Mouse (Mus musculus) myocyte (in vitro differentiated cells): Measurements from ENCODE around the gene Rbm11. TPM values are rescaled to one million over a fixed set of nuclear protein-coding genes. Genes with fewer than 3 reads are reported as not detected.

Experiments
- H3K27me3 ChIP-seq: one replicate; pipeline ENCODE4 v1.6.1; 2011; ENCODE audit not compliant: control insufficient read depth, insufficient read depth, insufficient read length
- H3K36me3 ChIP-seq: one replicate; pipeline ENCODE4 v1.6.1; 2011; ENCODE audit not compliant: control insufficient read depth, insufficient read depth
- H3K4me2 ChIP-seq: one replicate; pipeline ENCODE4 v1.6.1; 2011; ENCODE audit warnings: low read depth, control low read depth
- H3K4me3 ChIP-seq: one replicate; pipeline ENCODE4 v1.5.1; 2011; ENCODE audit warnings: mild to moderate bottlenecking, control low read depth, moderate library complexity
- H3K79me2 ChIP-seq: one replicate; pipeline ENCODE4 v1.6.1; 2011; ENCODE audit not compliant: control insufficient read depth, insufficient read depth
- H3ac ChIP-seq: one replicate; pipeline ENCODE4 v1.6.1; 2011; ENCODE audit not compliant: control insufficient read depth, insufficient read length
- CEBPB ChIP-seq: IDR thresholded peaks from 2 replicates; pipeline ENCODE4 v1.6.1; 2011; ENCODE audit warnings: mild to moderate bottlenecking, moderate library complexity; ENCODE audit not compliant: poor library complexity, insufficient read depth, severe bottlenecking
- E2F4 ChIP-seq: IDR thresholded peaks from one replicate; pipeline ENCODE4 v1.6.1; 2011; ENCODE audit warnings: mild to moderate bottlenecking, control low read depth, moderate library complexity; ENCODE audit not compliant: insufficient read depth
- MAX ChIP-seq: IDR thresholded peaks from one replicate; pipeline ENCODE4 v1.6.1; 2011; ENCODE audit warnings: low read depth, mild to moderate bottlenecking, control low read depth
- MYOD1 ChIP-seq, 3 experiments: IDR thresholded peaks; one replicate each; pipeline ENCODE4 v1.6.1; 2011; ENCODE audit warnings: control low read depth in 2 of 3, low read depth in 2 of 3, mild to moderate bottlenecking in 2 of 3, moderate library complexity in 1 of 3; ENCODE audit not compliant: insufficient read length in 2 of 3, control insufficient read depth in 1 of 3
- MYOG ChIP-seq, 3 experiments: IDR thresholded peaks; one replicate each; pipeline ENCODE4 v1.6.1; 2011; ENCODE audit warnings: control low read depth in 2 of 3, low read depth in 2 of 3, mild to moderate bottlenecking in 2 of 3; ENCODE audit not compliant: insufficient read length in 2 of 3, control insufficient read depth in 1 of 3, insufficient read depth in 1 of 3
- POLR2A ChIP-seq: IDR thresholded peaks from one replicate; pipeline ENCODE4 v1.6.1; 2011; ENCODE audit warnings: low read depth, mild to moderate bottlenecking, control low read depth, moderate library complexity; ENCODE audit not compliant: insufficient read length
- POLR2AphosphoS2 ChIP-seq: IDR thresholded peaks from one replicate; pipeline ENCODE4 v1.6.1; 2011; ENCODE audit warnings: low read depth, control low read depth; ENCODE audit not compliant: insufficient read length
- REST ChIP-seq: IDR thresholded peaks from one replicate; pipeline ENCODE4 v1.6.1; 2011; ENCODE audit warnings: mild to moderate bottlenecking, control low read depth, moderate library complexity; ENCODE audit not compliant: insufficient read depth, insufficient read length
- SRF ChIP-seq: IDR thresholded peaks from one replicate; pipeline ENCODE4 v1.6.1; 2011; ENCODE audit warnings: low read depth; ENCODE audit not compliant: control insufficient read depth, insufficient read length
- TCF12 ChIP-seq: IDR thresholded peaks from one replicate; pipeline ENCODE4 v1.6.1; 2011; ENCODE audit warnings: mild to moderate bottlenecking, control low read depth; ENCODE audit not compliant: poor library complexity, insufficient read depth, severe bottlenecking
- TCF3 ChIP-seq: IDR thresholded peaks from one replicate; pipeline ENCODE4 v1.6.1; 2011; ENCODE audit warnings: low read depth, control low read depth; ENCODE audit not compliant: insufficient read length
- USF1 ChIP-seq: IDR thresholded peaks from one replicate; pipeline ENCODE4 v1.6.1; 2011; ENCODE audit warnings: low read depth, mild to moderate bottlenecking, control low read depth, moderate library complexity
- polyA plus RNA-seq: library from polyadenylated mRNA; unstranded; fragments of >200 nt; fragmentation: generic; extraction: Trizol; gene quantifications from one replicate; pipeline ENCODE4 v1.2.1, GENCODE M21; 2012; ENCODE audit warnings: missing spikeins

Rbm11 gene
- 0.12 TPM for polyA plus RNA-seq

DNA sequence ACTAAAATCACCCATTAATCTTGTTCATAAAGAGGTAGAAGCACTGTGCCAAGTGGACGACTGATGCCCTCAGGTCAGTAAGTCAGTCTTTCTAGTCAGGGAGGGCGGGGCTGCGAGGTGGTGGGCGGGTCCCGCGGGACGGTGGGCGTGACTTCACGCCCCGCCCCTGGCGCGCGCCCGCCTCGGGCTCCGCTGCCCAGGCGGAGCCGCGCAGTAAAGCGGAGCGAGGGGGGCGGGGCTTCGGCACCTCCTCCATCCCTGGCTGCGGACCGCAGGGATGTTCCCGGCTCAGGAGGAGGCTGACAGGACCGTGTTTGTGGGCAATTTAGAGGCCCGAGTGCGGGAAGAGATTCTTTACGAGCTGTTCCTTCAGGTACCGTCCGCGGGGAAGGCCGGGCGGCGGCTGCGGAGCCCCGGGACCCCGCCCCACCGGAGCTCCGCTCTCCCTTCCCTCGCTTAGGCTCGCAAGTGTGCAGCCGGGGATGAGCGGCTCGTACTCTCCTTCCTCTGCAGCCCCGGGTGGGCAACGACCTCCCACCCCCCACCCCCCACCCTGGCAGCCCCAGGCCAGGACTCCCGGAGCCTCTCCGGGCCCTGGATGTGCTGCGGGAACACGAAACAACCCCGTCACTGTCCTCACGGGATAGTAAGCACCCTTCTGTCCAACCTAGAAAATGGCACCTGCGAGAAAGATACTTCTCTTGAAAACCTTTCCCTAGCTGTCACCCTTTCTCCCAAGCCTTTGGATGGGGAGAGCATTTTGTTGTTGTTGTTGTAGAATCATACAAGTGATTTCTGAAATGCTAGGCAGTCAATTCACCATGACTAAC is at the start of gene Rbm11:
Gene Rbm11 (plus strand): TSS at position 174 of the 830 bp plus-strand sequence.
- Histone ChIP-seq H3K27me3 (no peaks in the 10 kb centered on the region), H3ac (peak within 1 kb of the TSS; percentile 24), H3K79me2 (no peaks in the 10 kb centered on the region), H3K4me2 (peak within 1 kb of the TSS; percentile 96), H3K4me3 (peak within 1 kb of the TSS; percentile 28), H3K36me3 (no peaks in the 10 kb centered on the region)
- no peak for TF ChIP-seq REST
- no peak for TF ChIP-seq E2F4
- no peak for TF ChIP-seq SRF
- no peak for TF ChIP-seq MYOD1 (IDR thresholded peaks at IDR 0.05; ENCODE audit: control insufficient read depth in 1 of 3, insufficient read length in 2 of 3, low read depth in 2 of 3)
- no peak for TF ChIP-seq TCF12
- no peak for TF ChIP-seq TCF3
- no peak for TF ChIP-seq USF1
- no peak for TF ChIP-seq POLR2AphosphoS2
- no peak for TF ChIP-seq POLR2A
- TF ChIP-seq CEBPB = no peak
- TF ChIP-seq MYOG (IDR thresholded peaks at IDR 0.05; ENCODE audit: control insufficient read depth in 1 of 3, insufficient read depth in 1 of 3, insufficient read length in 2 of 3, low read depth in 2 of 3) = no peak

DNA sequence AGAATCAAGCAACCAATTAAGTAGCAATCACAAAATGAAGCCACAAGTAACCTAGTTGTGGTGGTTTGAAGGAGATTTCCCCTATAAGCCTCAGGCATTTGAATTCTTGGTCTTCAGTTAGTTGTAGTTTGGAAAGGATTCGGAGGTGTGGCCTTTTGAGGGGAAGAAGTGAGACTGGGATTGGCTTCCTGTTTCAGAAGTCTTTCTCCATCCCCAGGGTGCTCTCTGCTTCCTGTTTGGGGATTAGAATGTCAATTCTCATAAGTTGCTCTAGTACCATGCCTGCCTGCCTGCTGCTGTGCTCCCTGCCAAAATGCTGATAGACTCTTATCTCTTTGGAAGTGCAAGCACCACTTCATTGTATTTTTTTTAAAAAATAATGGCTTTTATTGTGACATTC is 47.3 kb upstream of the Rbm11 start:
- no peak overlapping the region for H3ac ChIP-seq
- H3K4me3 ChIP-seq = no peak overlapping the region
- TF ChIP-seq MYOG (IDR thresholded peaks at IDR 0.05; ENCODE audit: control insufficient read depth in 1 of 3, insufficient read depth in 1 of 3, insufficient read length in 2 of 3, low read depth in 2 of 3) = no peak
- TF ChIP-seq REST = no peak
- TF ChIP-seq SRF = no peak
- no peak for TF ChIP-seq MYOD1 (IDR thresholded peaks at IDR 0.05; ENCODE audit: control insufficient read depth in 1 of 3, insufficient read length in 2 of 3, low read depth in 2 of 3)
- TF ChIP-seq POLR2AphosphoS2 = no peak
- TF ChIP-seq TCF3 = no peak
- TF ChIP-seq E2F4 = no peak
- TF ChIP-seq CEBPB = no peak
- no peak overlapping the region for H3K4me2 ChIP-seq
- no peaks in the 10 kb centered on the region for H3K36me3 ChIP-seq
- H3K79me2 ChIP-seq = no peaks in the 10 kb centered on the region
- H3K27me3 ChIP-seq = no peaks in the 10 kb centered on the region

DNA sequence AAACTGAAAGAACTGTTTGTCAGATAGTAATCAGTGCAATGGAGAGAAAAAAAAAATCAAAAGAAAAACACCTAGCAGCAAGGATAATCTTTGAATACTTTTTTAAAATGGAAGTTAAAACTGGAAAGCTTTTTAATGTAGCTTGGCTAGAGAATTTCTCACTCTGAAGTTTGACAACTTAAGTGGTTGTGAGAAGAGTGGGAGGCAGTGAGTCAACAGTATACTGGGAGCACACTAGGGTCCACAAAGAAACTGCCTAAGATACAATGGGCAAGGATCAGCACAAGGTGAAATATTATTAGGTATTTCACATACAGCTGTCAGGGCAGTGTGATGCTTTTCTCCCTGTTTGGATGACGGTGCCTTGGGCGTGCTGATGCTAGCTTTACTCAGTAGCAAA is 29.7 kb upstream of the Rbm11 start:
- no peaks in the 10 kb centered on the region for H3K79me2 ChIP-seq
- H3K4me2 ChIP-seq = no peak overlapping the region
- no peak overlapping the region for H3ac ChIP-seq
- H3K4me3 ChIP-seq = no peak overlapping the region
- no peaks in the 10 kb centered on the region for H3K27me3 ChIP-seq
- TF ChIP-seq TCF12 (no peak), POLR2AphosphoS2 (no peak), REST (no peak), MAX (no peak), POLR2A (no peak), TCF3 (no peak), MYOD1 (IDR thresholded peaks at IDR 0.05; ENCODE audit: control insufficient read depth in 1 of 3, insufficient read length in 2 of 3, low read depth in 2 of 3) (no peak), USF1 (no peak)
- H3K36me3 ChIP-seq = no peaks in the 10 kb centered on the region

DNA sequence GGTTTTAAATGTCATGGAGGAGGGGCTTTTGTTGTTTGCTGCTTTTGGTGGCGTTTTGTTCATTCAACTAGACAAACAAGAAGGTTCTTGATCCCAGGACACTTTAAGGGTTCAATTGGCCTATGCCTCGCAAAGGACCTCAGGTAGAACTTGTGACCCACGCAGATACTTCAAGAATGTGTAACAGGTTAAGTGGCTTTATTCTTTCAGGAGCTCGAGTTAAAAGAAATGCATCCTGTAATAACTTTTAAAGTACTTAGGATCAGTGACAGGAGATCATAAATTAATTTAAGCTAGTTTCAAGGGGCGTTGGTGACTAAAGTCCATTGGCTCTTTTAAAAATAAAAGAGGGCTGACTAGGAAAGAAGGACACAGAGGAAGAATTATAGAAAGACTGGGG is 10.4 kb upstream of the Rbm11 start:
- H3K36me3 ChIP-seq = no peaks in the 10 kb centered on the region
- TF ChIP-seq TCF3 = no peak
- TF ChIP-seq TCF12 = no peak
- TF ChIP-seq REST = no peak
- no peak for TF ChIP-seq POLR2A
- TF ChIP-seq SRF = no peak
- TF ChIP-seq POLR2AphosphoS2 = no peak
- TF ChIP-seq MYOG (IDR thresholded peaks at IDR 0.05; ENCODE audit: control insufficient read depth in 1 of 3, insufficient read depth in 1 of 3, insufficient read length in 2 of 3, low read depth in 2 of 3) = no peak
- no peak for TF ChIP-seq MAX
- TF ChIP-seq USF1 = no peak
- TF ChIP-seq CEBPB = no peak
- no peaks in the 10 kb centered on the region for H3K79me2 ChIP-seq
- no peak overlapping the region for H3K4me2 ChIP-seq
- no peak overlapping the region for H3K4me3 ChIP-seq
- H3K27me3 ChIP-seq = no peaks in the 10 kb centered on the region
- no peak overlapping the region for H3ac ChIP-seq

DNA sequence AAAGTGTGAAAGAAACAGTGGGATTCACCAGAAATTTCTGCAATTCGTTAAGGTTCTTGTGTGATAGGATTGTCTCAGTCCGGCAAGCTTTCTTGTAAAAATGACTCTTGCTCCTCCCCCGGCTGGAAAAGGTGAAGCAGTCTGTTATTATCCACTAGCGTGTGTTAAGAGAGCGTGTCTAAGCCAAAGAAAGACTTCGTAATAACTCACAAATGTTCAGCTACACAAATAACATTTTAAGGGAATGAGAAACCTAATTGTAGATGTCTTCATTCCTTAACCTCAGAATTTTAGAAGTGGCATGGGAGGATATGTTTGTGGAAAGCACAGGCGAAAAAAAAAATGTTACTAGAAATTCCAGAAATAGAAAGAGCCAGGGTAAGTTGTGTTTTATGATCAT is 6.7 kb upstream of the Rbm11 start, which contains the start of gene Lipi:
Gene Lipi (minus strand): TSS at position 101 of the 400 bp plus-strand sequence.
- no peak for TF ChIP-seq USF1
- TF ChIP-seq MYOD1 (IDR thresholded peaks at IDR 0.05; ENCODE audit: control insufficient read depth in 1 of 3, insufficient read length in 2 of 3, low read depth in 2 of 3) = no peak
- no peak for TF ChIP-seq POLR2AphosphoS2
- TF ChIP-seq MAX = no peak
- TF ChIP-seq POLR2A = no peak
- no peak for TF ChIP-seq TCF12
- no peak for TF ChIP-seq TCF3
- TF ChIP-seq MYOG (IDR thresholded peaks at IDR 0.05; ENCODE audit: control insufficient read depth in 1 of 3, insufficient read depth in 1 of 3, insufficient read length in 2 of 3, low read depth in 2 of 3) = no peak
- no peak for TF ChIP-seq REST
- no peak for TF ChIP-seq SRF
- TF ChIP-seq CEBPB = no peak
- TF ChIP-seq E2F4 = no peak
- Histone ChIP-seq H3K4me3 (no peak within 1 kb of the TSS), H3K36me3 (no peaks in the 10 kb centered on the region), H3K27me3 (no peaks in the 10 kb centered on the region), H3K4me2 (no peak within 1 kb of the TSS), H3ac (no peak within 1 kb of the TSS), H3K79me2 (no peaks in the 10 kb centered on the region)
